Mouse (Mus musculus): ENCODE data around the gene Thnsl2. TPM values are rescaled to one million over a fixed set of nuclear protein-coding genes. Genes with fewer than 3 reads are reported as not detected.

The Thnsl2 gene
- polyA plus RNA-seq (2016; fragmentation: Nextera tagmentation; extraction: Ambion mirVana): 3.4 and 3.9 TPM in 2 replicates

- no peaks in the 10 kb centered on the region for H3K9me3 ChIP-seq
- H3K36me3 ChIP-seq: no peaks in the 10 kb centered on the region
- peaks cover 6% of the 10 kb centered on the region for H3K4me1 ChIP-seq
- ATAC-seq (ENCODE audit: low FRiP score, low read depth): peak; percentile 89
- peak within 1 kb of the TSS; percentile 76 for H3K4me2 ChIP-seq (replicated peaks)
- under 1% methylated on average over 32 of the region's 32 CpGs for WGBS
- H3K9ac ChIP-seq (replicated peaks): peak within 1 kb of the TSS; percentile 72
- H3K27me3 ChIP-seq: peaks cover 10% of the 10 kb centered on the region; the same call in 1 of the 2 replicates
- H3K27ac ChIP-seq (replicated peaks): peak within 1 kb of the TSS; percentile 46; the same call in 1 of the 2 replicates
- peak within 1 kb of the TSS; percentile 52 for H3K4me3 ChIP-seq
These were observed at the start of gene Thnsl2 for GRCm38 (mm10) chr6:71143894-71144455. TSS of gene Thnsl2 (minus strand) at chr6:71144439.

DNA sequence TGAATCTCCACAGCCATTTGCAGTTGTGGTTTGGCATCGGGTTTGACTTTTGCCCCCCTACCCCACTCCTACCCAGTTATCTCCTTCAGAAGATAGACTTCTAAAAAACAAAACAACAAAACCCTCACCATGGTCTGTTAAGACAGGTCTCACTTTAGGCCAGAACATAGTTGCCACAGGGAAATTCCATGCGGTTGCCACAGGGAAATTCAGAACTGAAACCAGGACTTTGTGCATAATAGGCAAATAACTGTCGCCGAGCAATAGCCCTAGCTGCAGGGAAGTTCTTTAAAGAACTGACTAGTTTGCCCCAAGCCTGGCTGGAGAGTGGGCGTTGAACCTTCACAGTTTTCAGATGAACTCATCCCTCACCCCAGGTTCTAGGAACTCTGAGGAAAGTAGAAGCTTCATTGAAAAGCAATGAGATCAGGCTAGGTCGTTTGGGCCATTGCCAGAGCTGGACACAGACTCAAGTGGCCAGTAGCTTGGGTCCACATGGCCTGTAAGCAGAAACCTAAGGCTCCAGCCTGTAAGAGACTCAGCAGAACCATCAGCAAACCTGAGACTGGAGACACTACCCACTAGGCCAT is 49.0 kb upstream of the Thnsl2 start:
- no peak for ATAC-seq (ENCODE audit: low FRiP score, low read depth)
- H3K27me3 ChIP-seq: no peaks in the 10 kb centered on the region
- H3K4me2 ChIP-seq (replicated peaks): no peak overlapping the region
- no peak overlapping the region for H3K4me3 ChIP-seq
- 86% methylated on average over 6 of the region's 6 CpGs for WGBS
- H3K9me3 ChIP-seq: no peaks in the 10 kb centered on the region
- no peaks in the 10 kb centered on the region for H3K36me3 ChIP-seq
- no peak overlapping the region for H3K27ac ChIP-seq (replicated peaks)
- H3K4me1 ChIP-seq: no peaks in the 10 kb centered on the region
- no peak overlapping the region for H3K9ac ChIP-seq (replicated peaks)

GRCm38 (mm10) chr6:71190501-71190900 is 46.3 kb upstream of the Thnsl2 start:
- ATAC-seq (ENCODE audit: low FRiP score, low read depth): no peak
- WGBS: 91% methylated on average over 2 of the region's 2 CpGs
- H3K4me3 ChIP-seq: no peak overlapping the region
- no peaks in the 10 kb centered on the region for H3K27me3 ChIP-seq
- H3K36me3 ChIP-seq: no peaks in the 10 kb centered on the region
- no peak overlapping the region for H3K9ac ChIP-seq (replicated peaks)
- no peaks in the 10 kb centered on the region for H3K9me3 ChIP-seq
- no peak overlapping the region for H3K4me2 ChIP-seq (replicated peaks)
- H3K27ac ChIP-seq (replicated peaks): no peak overlapping the region
- no peaks in the 10 kb centered on the region for H3K4me1 ChIP-seq

DNA sequence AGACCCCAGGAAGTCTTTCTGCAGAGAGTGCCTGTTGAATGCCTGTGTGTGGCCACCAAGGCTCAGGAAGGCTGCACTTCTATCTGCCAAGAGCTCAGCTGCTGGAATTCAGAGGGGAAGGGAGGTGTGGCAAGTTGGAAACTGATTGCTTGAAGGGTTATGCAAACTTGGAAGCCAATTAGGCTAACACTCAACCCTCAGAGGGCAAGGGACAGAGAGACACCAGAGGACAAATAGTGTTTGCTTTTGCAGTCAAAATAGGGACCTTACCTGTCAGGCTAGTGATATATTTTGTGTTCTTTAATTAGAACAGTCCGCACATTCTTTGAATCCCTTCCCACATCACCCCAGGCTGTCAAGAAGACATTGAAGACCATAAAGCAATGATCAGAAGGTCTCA is 45.3 kb upstream of the Thnsl2 start:
- no peaks in the 10 kb centered on the region for H3K36me3 ChIP-seq
- H3K4me1 ChIP-seq: no peaks in the 10 kb centered on the region
- ATAC-seq (ENCODE audit: low FRiP score, low read depth): no peak
- H3K27me3 ChIP-seq: no peaks in the 10 kb centered on the region
- WGBS: 82% methylated on average over 1 of the region's 1 CpGs
- no peaks in the 10 kb centered on the region for H3K9me3 ChIP-seq
- no peak overlapping the region for H3K4me3 ChIP-seq
- H3K27ac ChIP-seq (replicated peaks): no peak overlapping the region
- H3K9ac ChIP-seq (replicated peaks): no peak overlapping the region
- no peak overlapping the region for H3K4me2 ChIP-seq (replicated peaks)

- H3K36me3 ChIP-seq: no peaks in the 10 kb centered on the region
- no peak for ATAC-seq (ENCODE audit: low FRiP score, low read depth)
- H3K4me1 ChIP-seq: no peaks in the 10 kb centered on the region
- no peak overlapping the region for H3K4me3 ChIP-seq
- 86% methylated on average over 7 of the region's 7 CpGs for WGBS
- H3K27ac ChIP-seq (replicated peaks): no peak overlapping the region
- H3K9me3 ChIP-seq: no peaks in the 10 kb centered on the region
- no peak overlapping the region for H3K4me2 ChIP-seq (replicated peaks)
- H3K27me3 ChIP-seq: no peaks in the 10 kb centered on the region
- H3K9ac ChIP-seq (replicated peaks): no peak overlapping the region
These were observed 40.8 kb upstream of the Thnsl2 start for GRCm38 (mm10) chr6:71184941-71185604.

DNA sequence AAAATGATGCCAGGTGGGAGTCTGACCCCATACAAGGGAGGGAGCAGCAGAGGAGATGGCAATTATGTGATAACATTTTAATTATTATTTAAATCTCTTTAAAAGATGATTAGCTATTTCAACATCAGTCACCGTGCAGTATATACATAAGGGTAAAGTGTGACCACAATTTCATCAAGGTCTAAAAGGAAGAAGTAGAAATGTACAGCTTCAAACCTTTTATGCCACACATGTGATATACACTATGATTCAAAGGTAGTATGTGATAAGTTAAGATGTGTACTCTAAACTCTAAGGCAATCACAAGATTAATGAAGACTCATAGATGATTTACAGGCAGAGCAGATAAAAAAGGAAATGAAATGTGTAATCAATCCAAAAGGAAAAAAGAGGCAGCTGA is 36.4 kb upstream of the Thnsl2 start:
- no peaks in the 10 kb centered on the region for H3K9me3 ChIP-seq
- H3K27me3 ChIP-seq: no peaks in the 10 kb centered on the region
- no peak overlapping the region for H3K4me2 ChIP-seq (replicated peaks)
- H3K4me1 ChIP-seq: no peaks in the 10 kb centered on the region
- no peak for ATAC-seq (ENCODE audit: low FRiP score, low read depth)
- no peak overlapping the region for H3K27ac ChIP-seq (replicated peaks)
- H3K36me3 ChIP-seq: no peaks in the 10 kb centered on the region
- no peak overlapping the region for H3K9ac ChIP-seq (replicated peaks)
- no peak overlapping the region for H3K4me3 ChIP-seq
- 93% methylated on average over 1 of the region's 1 CpGs for WGBS

- H3K27me3 ChIP-seq: no peaks in the 10 kb centered on the region
- no peaks in the 10 kb centered on the region for H3K9me3 ChIP-seq
- H3K9ac ChIP-seq (replicated peaks): no peak overlapping the region
- no peak overlapping the region for H3K4me3 ChIP-seq
- no peak overlapping the region for H3K27ac ChIP-seq (replicated peaks)
- no peaks in the 10 kb centered on the region for H3K36me3 ChIP-seq
- no peak overlapping the region for H3K4me2 ChIP-seq (replicated peaks)
- WGBS: 92% methylated on average over 10 of the region's 10 CpGs
- no peaks in the 10 kb centered on the region for H3K4me1 ChIP-seq
- no peak for ATAC-seq (ENCODE audit: low FRiP score, low read depth)
These were observed 28.8 kb upstream of the Thnsl2 start for GRCm38 (mm10) chr6:71172812-71173580.

DNA sequence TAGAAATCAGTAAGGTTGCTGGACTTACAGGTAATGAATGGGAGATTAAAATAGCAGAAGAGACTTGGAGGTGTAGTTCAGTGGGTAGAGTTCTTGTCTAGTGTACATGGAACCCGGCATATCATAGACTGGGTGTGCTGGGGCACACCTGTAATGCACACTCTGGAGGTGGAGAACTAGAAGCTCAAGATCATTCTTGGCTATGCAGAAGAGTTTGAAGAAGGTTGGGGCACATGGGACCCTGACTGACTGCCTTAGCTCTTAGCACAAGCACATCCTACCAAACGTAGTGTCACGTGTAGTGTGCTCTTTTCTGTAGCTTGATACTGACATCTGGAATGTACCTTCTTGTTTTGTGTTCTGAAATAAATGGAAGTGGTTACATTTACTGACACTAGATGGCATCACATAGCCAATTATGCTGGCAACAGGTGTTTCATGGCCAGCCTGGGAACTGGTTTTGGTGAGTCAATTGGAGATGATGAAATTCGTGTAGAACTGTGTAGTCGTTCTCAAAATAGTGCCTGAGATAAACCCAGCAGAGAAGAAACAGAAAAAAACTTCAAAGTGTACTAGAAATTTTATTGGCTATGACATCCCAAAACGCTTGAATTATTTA is 22.4 kb upstream of the Thnsl2 start:
- Histone ChIP-seq H3K4me1 (no peaks in the 10 kb centered on the region), H3K4me3 (no peak overlapping the region), H3K9ac (replicated peaks) (no peak overlapping the region), H3K9me3 (no peaks in the 10 kb centered on the region), H3K27me3 (no peaks in the 10 kb centered on the region), H3K27ac (replicated peaks) (no peak overlapping the region), H3K4me2 (replicated peaks) (no peak overlapping the region), H3K36me3 (no peaks in the 10 kb centered on the region)
- no peak for ATAC-seq (ENCODE audit: low FRiP score, low read depth)
- 55% methylated on average over 6 of the region's 6 CpGs for WGBS

- Histone ChIP-seq H3K4me2 (replicated peaks) (no peak overlapping the region), H3K27me3 (no peaks in the 10 kb centered on the region), H3K9me3 (no peaks in the 10 kb centered on the region), H3K9ac (replicated peaks) (no peak overlapping the region), H3K36me3 (no peaks in the 10 kb centered on the region), H3K4me3 (no peak overlapping the region), H3K4me1 (no peaks in the 10 kb centered on the region), H3K27ac (replicated peaks) (no peak overlapping the region)
- 0 out of 2 replicates have a peak, but pooled peaks have one; percentile 34 for ATAC-seq (ENCODE audit: low FRiP score, low read depth)
- WGBS: 30% methylated on average over 6 of the region's 6 CpGs
These were observed 20.2 kb upstream of the Thnsl2 start for GRCm38 (mm10) chr6:71164394-71164793.

GRCm38 (mm10) chr6:71162269-71162668 is 18.0 kb upstream of the Thnsl2 start:
- H3K4me1 ChIP-seq: no peaks in the 10 kb centered on the region
- H3K27me3 ChIP-seq: no peaks in the 10 kb centered on the region
- H3K27ac ChIP-seq (replicated peaks): no peak overlapping the region
- no peak overlapping the region for H3K9ac ChIP-seq (replicated peaks)
- no peak overlapping the region for H3K4me2 ChIP-seq (replicated peaks)
- H3K4me3 ChIP-seq: no peak overlapping the region
- no peaks in the 10 kb centered on the region for H3K9me3 ChIP-seq
- no peak for ATAC-seq (ENCODE audit: low FRiP score, low read depth)
- no peaks in the 10 kb centered on the region for H3K36me3 ChIP-seq
- 80% methylated on average over 4 of the region's 4 CpGs for WGBS

DNA sequence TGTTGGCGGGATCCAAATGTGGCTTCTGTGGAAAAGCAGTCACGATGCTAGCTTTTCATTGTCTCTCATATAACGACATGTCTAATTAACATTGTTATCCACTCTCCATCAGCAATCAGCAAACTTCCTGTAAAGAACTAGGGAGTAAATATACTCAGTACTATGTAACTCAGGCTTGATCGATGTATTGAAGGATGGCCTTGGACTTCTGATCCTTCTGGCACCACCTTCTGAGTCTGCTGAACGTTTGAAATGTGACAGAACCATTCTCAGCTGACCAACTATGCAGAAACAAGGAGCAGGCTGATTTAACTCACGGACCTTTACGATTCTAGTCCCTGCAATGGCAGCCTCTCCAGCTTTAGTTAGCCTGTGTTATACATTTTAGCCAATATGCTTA is 17.1 kb upstream of the Thnsl2 start:
- WGBS: 87% methylated on average over 7 of the region's 7 CpGs
- Histone ChIP-seq H3K36me3 (no peaks in the 10 kb centered on the region), H3K27me3 (no peaks in the 10 kb centered on the region), H3K4me3 (no peak overlapping the region), H3K9me3 (no peaks in the 10 kb centered on the region), H3K9ac (replicated peaks) (no peak overlapping the region), H3K27ac (replicated peaks) (no peak overlapping the region), H3K4me2 (replicated peaks) (no peak overlapping the region), H3K4me1 (no peaks in the 10 kb centered on the region)
- no peak for ATAC-seq (ENCODE audit: low FRiP score, low read depth)

Measured in midbrain, embryonic 12.5 days (tissue).